Mouse (Mus musculus) megakaryocyte-erythroid progenitor cell, adult 5-6 weeks (primary cell): Measurements from ENCODE around the gene Nsmce4a. TPM values are rescaled to one million over a fixed set of nuclear protein-coding genes. Genes with fewer than 3 reads are reported as not detected.

Experiments used
- ATAC-seq: replicated peaks from 2 replicates; pipeline ENCODE4 v1.8.0; 2016; ENCODE audit warnings: mild to moderate bottlenecking, inconsistent platforms; ENCODE audit not compliant: severe bottlenecking, poor library complexity, low FRiP score, low TSS enrichment
- total RNA-seq, 2 experiments: library from RNA; stranded (forward) in 1 of 2; stranded (reverse) in 1 of 2; fragments of 200-1000, 215-1000 nt in 1 of 2; fragments of >200 nt in 1 of 2; fragmentation: Nextera tagmentation in 1 of 2; gene quantifications; 2 replicates each; pipeline ENCODE4 v1.2.3; 2014 to 2017

The Nsmce4a gene
- total RNA-seq, 2 experiments from 2014 or later, result 183 to 229 TPM

GRCm38 (mm10) chr7:130586521-130587072 is 13.7 kb upstream of the Nsmce4a start:
- ATAC-seq, result no peak

DNA sequence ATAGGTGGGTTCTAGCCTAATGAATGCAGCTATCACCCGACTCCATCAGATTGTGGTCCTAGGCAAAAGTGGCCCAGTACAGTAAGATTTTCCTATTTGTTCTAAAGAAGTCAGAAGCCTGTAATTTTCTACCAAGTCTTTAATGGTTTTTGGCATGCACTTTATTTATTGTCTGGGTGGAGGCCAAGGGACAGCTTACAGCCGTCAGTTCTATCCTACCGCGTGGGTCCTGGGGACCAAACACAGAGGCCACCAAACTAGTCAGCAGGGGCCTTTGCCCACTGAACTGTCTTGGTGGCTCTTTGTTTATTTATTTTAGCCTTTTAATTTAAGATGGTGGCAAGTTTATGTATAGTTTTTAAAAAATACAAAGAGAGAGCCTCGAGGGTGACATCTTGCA is 5.7 kb upstream of the Nsmce4a start:
- no peak for ATAC-seq

GRCm38 (mm10) chr7:130578066-130578465 is 5.1 kb upstream of the Nsmce4a start:
- ATAC-seq, result no peak

DNA sequence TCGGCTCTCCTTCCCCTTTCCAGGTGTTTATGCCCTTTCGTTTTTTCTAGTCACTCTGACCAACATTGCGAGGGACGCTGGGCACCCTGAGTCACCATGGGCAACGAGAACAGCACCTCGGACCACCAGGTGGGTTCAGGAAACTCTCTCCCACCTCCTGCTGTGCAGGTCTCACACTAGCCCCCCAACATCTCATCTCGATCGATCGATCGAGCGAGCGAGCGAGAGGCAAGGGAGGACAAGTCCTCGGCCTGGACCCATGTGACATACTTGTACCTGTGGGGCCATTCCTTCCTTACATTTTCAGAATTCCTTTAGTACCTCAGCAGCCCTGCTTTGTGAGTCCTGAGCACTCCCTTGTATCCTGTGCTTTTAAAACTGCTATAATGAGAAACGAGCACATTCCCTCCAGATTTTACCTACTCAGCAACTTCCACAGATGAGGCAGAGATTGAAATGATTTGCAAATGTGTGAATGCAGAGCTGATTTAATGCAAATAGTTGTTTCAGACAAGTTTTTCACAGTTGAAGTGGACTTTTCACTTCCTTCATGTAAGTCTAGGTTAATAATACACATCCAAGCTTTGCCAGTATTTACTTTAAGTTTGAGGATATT is 4.6 kb upstream of the Nsmce4a start, which contains the start of gene Tacc2:
Gene Tacc2 (plus strand): TSS at position 51 of the 616 bp plus-strand sequence.
- ATAC-seq, result no peak

- ATAC-seq, result peak; percentile 35; the same call in 1 of the 2 replicates
Observed at GRCm38 (mm10) chr7:130576981-130577380, 4.1 kb upstream of the Nsmce4a start.

DNA sequence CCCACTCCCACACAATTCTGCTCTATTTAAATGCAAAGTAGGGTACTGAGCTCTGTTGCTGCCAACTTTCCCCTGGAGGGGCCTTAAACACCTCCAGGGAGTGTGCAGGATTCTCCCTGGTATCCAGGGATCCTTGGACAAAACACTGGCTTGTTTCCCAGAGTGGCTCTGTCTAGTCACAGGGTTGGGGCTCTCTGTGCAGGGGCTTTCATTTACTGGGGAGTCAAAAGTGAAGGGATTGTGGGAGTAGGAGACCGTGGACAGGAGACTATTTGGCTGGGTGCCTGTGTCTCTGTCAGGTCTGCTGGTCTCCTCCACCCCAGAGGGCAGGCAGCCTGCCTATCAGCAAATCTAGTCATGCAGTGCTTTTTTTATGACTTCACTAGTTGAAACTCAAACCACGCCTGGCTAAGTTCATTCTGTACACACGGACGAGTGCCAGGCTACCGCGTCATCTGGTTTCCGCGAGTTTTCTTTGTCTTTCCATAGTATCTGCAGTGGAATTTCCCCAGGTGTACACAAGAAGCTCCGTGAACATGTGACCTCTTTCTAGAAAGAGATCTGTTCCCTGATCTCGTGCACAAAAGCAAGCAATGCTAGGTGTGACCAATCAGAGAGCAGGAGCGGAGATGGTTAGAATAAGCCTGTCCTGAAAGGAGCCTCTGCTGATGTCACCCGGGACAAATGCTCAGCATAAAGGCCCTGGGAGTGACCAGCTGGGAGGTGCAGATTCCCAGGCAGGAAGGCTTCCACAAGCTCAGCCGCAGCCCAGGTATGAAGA is 1.5 kb upstream of the Nsmce4a start:
- no peak for ATAC-seq

- ATAC-seq, result no peak
Observed at GRCm38 (mm10) chr7:130573746-130574145, 828 bp upstream of the Nsmce4a start.

DNA sequence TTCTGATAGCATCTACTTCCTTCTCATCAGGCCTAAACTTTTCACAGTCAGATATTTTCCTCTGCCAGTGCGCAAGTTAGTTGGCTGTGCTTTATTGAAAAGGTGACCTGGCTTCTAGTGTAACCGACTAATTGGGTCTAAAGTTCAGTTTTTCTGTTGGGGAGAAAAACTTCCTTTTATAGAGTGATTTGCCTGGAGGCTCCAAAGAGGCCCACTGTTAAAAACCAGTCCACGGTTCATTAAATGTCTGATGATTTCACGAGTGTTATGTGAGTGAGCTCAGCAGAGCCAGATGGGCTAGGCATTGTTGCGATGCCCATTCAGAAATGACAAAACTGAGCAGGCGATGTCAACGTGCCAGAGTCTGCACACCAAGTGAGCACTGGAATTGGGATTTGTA is 2.4 kb downstream of the Nsmce4a start:
- no peak for ATAC-seq

- no peak for ATAC-seq
Observed at GRCm38 (mm10) chr7:130568783-130569436, 4.0 kb downstream of the Nsmce4a start.

- no peak for ATAC-seq
Observed at GRCm38 (mm10) chr7:130564596-130564995, 8.3 kb downstream of the Nsmce4a start.

DNA sequence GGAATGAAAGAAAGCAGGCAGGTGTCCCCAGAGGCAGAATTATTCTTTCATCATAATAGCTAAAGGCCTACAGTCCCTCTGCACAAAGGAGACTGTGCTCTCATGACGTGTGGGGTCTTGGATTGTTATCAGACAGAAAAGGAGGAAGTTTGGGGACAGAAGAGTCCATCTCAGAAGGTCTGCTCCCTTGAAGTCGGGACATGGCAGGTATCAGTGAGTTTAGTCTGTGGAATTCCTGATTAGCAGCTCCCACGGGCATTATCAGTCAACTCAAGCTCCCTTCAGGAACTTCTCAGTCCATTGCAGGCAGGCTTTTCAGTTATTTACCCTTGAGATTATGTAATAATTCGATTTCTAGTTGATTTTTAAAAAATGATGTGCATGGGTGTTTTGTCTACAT is 9.0 kb downstream of the Nsmce4a start:
- ATAC-seq, result no peak

- 0 out of 2 replicates have a peak, but pooled peaks have one; percentile 30 for ATAC-seq
Observed at GRCm38 (mm10) chr7:130563276-130563675, 9.6 kb downstream of the Nsmce4a start.

DNA sequence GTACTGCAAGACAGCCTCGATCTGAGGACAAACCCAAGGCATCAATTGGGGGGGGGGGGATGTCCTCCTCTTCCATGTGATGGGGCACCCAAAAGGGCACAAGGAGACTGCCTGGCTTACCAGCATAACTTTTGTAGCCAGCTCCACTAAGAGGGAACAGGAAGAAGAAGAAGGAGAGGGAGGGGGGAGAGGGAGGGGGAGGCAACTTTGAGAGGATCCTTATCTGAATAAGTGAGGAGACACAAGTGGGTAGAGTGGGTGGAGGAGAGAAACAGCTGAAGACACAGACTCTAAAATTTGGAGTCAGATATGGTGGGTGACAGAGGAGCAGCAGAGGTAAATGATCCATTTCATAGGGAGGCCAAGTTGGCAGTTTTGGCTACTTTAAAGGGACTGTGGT is 12.0 kb downstream of the Nsmce4a start:
- 0 out of 2 replicates have a peak, but pooled peaks have one; percentile 42 for ATAC-seq

DNA sequence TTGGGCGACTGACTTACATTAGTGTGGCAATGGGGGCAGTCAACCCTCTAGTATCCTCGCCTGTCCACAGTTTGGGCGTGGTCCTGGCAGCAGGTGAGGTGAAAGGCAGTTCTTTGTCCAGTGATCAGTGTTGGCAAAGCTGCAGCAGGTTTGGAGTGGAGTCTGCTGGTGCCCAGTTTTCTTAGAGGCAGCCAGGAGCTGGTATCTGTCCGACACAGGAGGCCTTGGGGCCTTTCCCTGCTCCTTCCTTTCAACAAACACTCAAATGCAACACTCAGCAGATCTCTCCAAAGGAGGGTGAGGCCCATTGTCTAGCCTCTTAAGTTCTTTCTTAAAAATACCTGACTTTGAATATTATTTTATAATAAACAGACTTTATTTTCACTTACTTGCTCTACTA is 14.3 kb downstream of the Nsmce4a start:
- ATAC-seq, result no peak

DNA sequence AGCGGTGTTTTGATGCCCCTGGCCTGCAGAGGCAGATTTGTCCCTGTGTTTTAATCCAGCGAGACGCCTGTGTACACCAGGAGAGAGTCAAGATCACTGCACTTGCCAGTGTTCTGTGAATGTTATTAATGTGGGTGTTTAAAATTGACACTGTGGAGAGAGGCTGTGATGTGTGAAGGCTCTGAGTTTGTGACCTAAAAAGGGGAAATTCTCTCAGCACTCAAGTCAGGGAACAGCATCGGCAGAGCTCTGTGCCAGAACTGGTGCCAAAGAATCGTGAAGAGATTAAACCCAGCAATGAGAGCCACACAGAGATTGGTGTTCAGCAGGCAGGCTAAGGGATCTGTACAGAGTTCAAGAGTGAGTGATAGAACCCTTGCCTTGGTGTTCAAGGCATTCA is 17.3 kb downstream of the Nsmce4a start:
- no peak for ATAC-seq

GRCm38 (mm10) chr7:130553321-130553720 is 19.6 kb downstream of the Nsmce4a start:
- ATAC-seq, result no peak

- no peak for ATAC-seq
Observed at GRCm38 (mm10) chr7:130552780-130553179, 20.1 kb downstream of the Nsmce4a start.

GRCm38 (mm10) chr7:130547635-130548175 is 25.2 kb downstream of the Nsmce4a start:
- ATAC-seq, result peak; percentile 45; the same call in 1 of the 2 replicates

DNA sequence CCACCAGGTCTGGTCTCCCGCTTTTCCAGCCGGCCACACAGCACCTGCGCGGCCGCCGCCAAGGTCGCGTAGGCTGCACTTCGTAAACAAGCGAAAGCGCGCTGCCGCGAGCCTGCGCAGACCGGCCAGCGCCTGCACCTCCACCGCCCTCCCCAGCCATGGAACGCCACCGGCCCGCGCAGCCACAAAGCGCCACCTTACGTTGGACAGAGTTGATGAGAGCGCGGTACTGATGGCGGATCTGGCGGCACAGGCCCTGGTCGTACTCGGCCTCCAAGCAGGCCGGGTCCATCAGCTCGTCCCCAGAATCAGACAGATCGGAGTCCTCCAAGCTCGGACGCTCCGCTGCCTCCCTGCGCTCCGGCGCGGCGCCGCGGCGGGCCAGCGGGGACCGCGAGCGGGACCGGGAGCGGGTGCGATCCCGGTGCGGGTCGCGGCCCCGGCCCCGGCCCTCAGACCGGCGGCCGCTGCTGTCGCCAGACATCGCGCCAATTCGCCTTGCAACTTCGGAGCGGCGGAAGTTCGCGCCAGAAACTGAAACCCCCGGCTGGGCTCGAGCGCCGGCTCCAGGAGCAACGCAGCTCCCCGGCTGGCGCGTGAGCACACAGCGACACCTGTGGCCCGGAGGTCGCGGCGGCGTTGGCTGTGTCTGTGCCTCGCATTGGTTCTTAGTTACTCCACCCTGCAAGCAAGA is 26.0 kb downstream of the Nsmce4a start:
- ATAC-seq, result peak; percentile 92
